Mouse (Mus musculus) forebrain, embryonic 11.5 days (tissue): ENCODE data around the gene Gm21974. TPM values are rescaled to one million over a fixed set of nuclear protein-coding genes. Genes with fewer than 3 reads are reported as not detected.
A peak's percentile ranks its signal among the peaks of the same experiment; 100 is the strongest.

Experiments
- ATAC-seq: fragments of 200-750 bp; cut with Nextera tagmentation; replicated peaks from 2 replicates; pipeline ENCODE4 v1.8.0; 2017; ENCODE audit warnings: moderate TSS enrichment; ENCODE audit not compliant: low FRiP score
- DNase-seq: peaks from one replicate; pipeline ENCODE4 v3.0.0-alpha.2; 2017; ENCODE audit warnings: low spot score
- H3K27ac ChIP-seq: fragments of 300-500 bp; sonication (generic); 2 replicates; pipeline ENCODE4 v1.5.1; 2014; ENCODE audit warnings: low read depth, low read length
- H3K27me3 ChIP-seq: fragments of 300-500 bp; sonication (generic); 2 replicates; pipeline ENCODE4 v1.6.1; 2014; ENCODE audit warnings: mild to moderate bottlenecking, low read length, mixed read lengths; ENCODE audit not compliant: control insufficient read depth, insufficient read depth
- H3K36me3 ChIP-seq: fragments of 300-500 bp; sonication (generic); 2 replicates; pipeline ENCODE4 v1.6.1; 2014; ENCODE audit warnings: mild to moderate bottlenecking, low read length, moderate library complexity, mixed read lengths; ENCODE audit not compliant: control insufficient read depth, insufficient read depth
- H3K4me1 ChIP-seq: fragments of 300-500 bp; sonication (generic); replicated peaks from 2 replicates; pipeline ENCODE4 v1.6.1; 2014; ENCODE audit warnings: low read length, mixed read lengths; ENCODE audit not compliant: control insufficient read depth, insufficient read depth
- H3K4me2 ChIP-seq: fragments of 300-500 bp; sonication (generic); 2 replicates; pipeline ENCODE4 v1.6.1; 2014; ENCODE audit warnings: low read depth, mild to moderate bottlenecking, low read length, moderate library complexity, mixed read lengths; ENCODE audit not compliant: severe bottlenecking
- H3K4me3 ChIP-seq: fragments of 300-500 bp; sonication (generic); 2 replicates; pipeline ENCODE4 v1.5.1; 2014; ENCODE audit warnings: low read depth, low read length
- H3K9ac ChIP-seq: fragments of 300-500 bp; sonication (generic); 2 replicates; pipeline ENCODE4 v1.6.1; 2014; ENCODE audit warnings: low read length
- H3K9me3 ChIP-seq: fragments of 300-500 bp; sonication (generic); 2 replicates; pipeline ENCODE4 v1.6.1; 2016; ENCODE audit warnings: low read length, mixed read lengths; ENCODE audit not compliant: control insufficient read depth
- WGBS: fragments of 180-500 bp; shearing (Covaris S2); extraction: QIAGEN DNeasy Blood & Tissue Kit; methylation state at CpG from one replicate; pipeline ENCODE4 v1.1.7; 2014; 5-methylcytosine and 5-hydroxymethylcytosine counted together
- polyA plus RNA-seq: library from polyadenylated mRNA; unstranded; fragments of >200 nt; fragmentation: Nextera tagmentation; extraction: Ambion mirVana; gene quantifications from 2 replicates; pipeline ENCODE4 v1.2.1, GENCODE M21; 2014

The Gm21974 gene
- polyA plus RNA-seq, 1 experiment from 2014 or later, result not detected

- Histone ChIP-seq H3K27ac (no peak overlapping the region), H3K27me3 (no peaks in the 10 kb centered on the region), H3K9me3 (no peaks in the 10 kb centered on the region), H3K36me3 (peaks cover 45% of the 10 kb centered on the region), H3K9ac (no peak overlapping the region), H3K4me2 (no peak overlapping the region), H3K4me3 (no peak overlapping the region), H3K4me1 (peaks cover 9% of the 10 kb centered on the region)
- DNase-seq (no peak), ATAC-seq (no peak)
- WGBS, result 93% methylated on average over 9 of the region's 9 CpGs
Measured at GRCm38 (mm10) chr7:127879301-127879700, 16.0 kb downstream of the Gm21974 start.

- ATAC-seq (peak; percentile 64), DNase-seq (peak; percentile 94)
- H3K36me3 ChIP-seq, result peaks cover 25% of the 10 kb centered on the region
- peaks cover 13% of the 10 kb centered on the region; the same call in 1 of the 2 replicates for H3K4me1 ChIP-seq
- H3K9me3 ChIP-seq, result no peaks in the 10 kb centered on the region
- WGBS, result under 1% methylated on average over 60 of the region's 60 CpGs
- H3K4me3 ChIP-seq, result peak within 1 kb of the TSS; percentile 95
- H3K9ac ChIP-seq, result peak within 1 kb of the TSS; percentile 93
- H3K27me3 ChIP-seq, result no peaks in the 10 kb centered on the region
- H3K27ac ChIP-seq, result peak within 1 kb of the TSS; percentile 97
- H3K4me2 ChIP-seq, result peak within 1 kb of the TSS; percentile 87
Measured at GRCm38 (mm10) chr7:127876467-127877348, 18.5 kb downstream of the Gm21974 start, which contains the start of gene Zfp668. Zfp668 (minus strand) TSS chr7:127876828.

GRCm38 (mm10) chr7:127876041-127876466 is 19.2 kb downstream of the Gm21974 start, which contains the start of gene Zfp646:
Zfp646 (plus strand) TSS chr7:127876221.
- Histone ChIP-seq H3K4me3 (peak within 1 kb of the TSS; percentile 95), H3K27ac (peak within 1 kb of the TSS; percentile 97), H3K27me3 (no peaks in the 10 kb centered on the region), H3K9me3 (no peaks in the 10 kb centered on the region), H3K4me2 (peak within 1 kb of the TSS; percentile 87), H3K36me3 (peaks cover 18% of the 10 kb centered on the region), H3K9ac (peak within 1 kb of the TSS; percentile 93), H3K4me1 (peaks cover 13% of the 10 kb centered on the region; the same call in 1 of the 2 replicates)
- DNase-seq (peak; percentile 95), ATAC-seq (peak; percentile 86)
- 0% methylated on average over 41 of the region's 41 CpGs for WGBS

DNA sequence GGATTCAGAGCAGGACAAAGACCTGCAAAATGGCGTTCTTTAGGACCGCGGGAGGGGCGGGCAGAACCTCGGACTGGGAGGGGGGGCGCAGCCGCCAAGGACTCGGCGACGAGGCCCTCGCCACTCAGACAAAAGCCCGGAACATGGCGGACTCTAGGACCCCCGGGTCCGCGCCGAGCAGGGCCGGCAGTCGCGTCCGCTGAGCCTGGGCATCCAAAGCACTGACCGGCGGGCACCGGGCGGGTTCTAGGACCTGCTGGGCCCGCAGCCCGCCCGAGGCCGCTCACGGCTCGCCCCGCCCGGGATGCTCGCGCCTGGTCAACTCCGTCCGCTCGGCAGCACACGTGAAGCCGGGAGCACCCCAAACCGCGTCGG is 19.6 kb downstream of the Gm21974 start:
- peak overlapping the region; percentile 87; the same call in 1 of the 2 replicates for H3K4me2 ChIP-seq
- ATAC-seq, result peak; percentile 95
- DNase-seq, result peak; percentile 99
- H3K27ac ChIP-seq, result peak overlapping the region; percentile 97
- H3K4me3 ChIP-seq, result peak overlapping the region; percentile 95
- peak overlapping the region; percentile 93 for H3K9ac ChIP-seq
- H3K4me1 ChIP-seq, result peaks cover 13% of the 10 kb centered on the region; the same call in 1 of the 2 replicates
- H3K27me3 ChIP-seq, result no peaks in the 10 kb centered on the region
- peaks cover 16% of the 10 kb centered on the region for H3K36me3 ChIP-seq
- under 1% methylated on average over 43 of the region's 43 CpGs for WGBS
- H3K9me3 ChIP-seq, result no peaks in the 10 kb centered on the region

- Histone ChIP-seq H3K27me3 (no peaks in the 10 kb centered on the region), H3K9me3 (no peaks in the 10 kb centered on the region), H3K9ac (peak overlapping the region; percentile 93), H3K4me1 (peaks cover 13% of the 10 kb centered on the region; the same call in 1 of the 2 replicates), H3K4me2 (peak overlapping the region; percentile 70), H3K4me3 (peak overlapping the region; percentile 95), H3K36me3 (peaks cover 16% of the 10 kb centered on the region), H3K27ac (peak overlapping the region; percentile 97)
- DNase-seq, result no peak
- ATAC-seq, result peak; percentile 9; the same call in 1 of the 2 replicates
- WGBS, result 4% methylated on average over 20 of the region's 20 CpGs
Measured at GRCm38 (mm10) chr7:127874812-127875626, 20.2 kb downstream of the Gm21974 start.

- H3K9me3 ChIP-seq, result no peaks in the 10 kb centered on the region
- no peak overlapping the region for H3K4me2 ChIP-seq
- no peak overlapping the region for H3K9ac ChIP-seq
- 87% methylated on average over 5 of the region's 5 CpGs for WGBS
- H3K36me3 ChIP-seq, result peaks cover 11% of the 10 kb centered on the region; the same call in 1 of the 2 replicates
- no peak overlapping the region for H3K4me3 ChIP-seq
- DNase-seq (no peak), ATAC-seq (no peak)
- peaks cover 7% of the 10 kb centered on the region; the same call in 1 of the 2 replicates for H3K4me1 ChIP-seq
- H3K27ac ChIP-seq, result no peak overlapping the region
- no peaks in the 10 kb centered on the region for H3K27me3 ChIP-seq
Measured at GRCm38 (mm10) chr7:127870136-127870821, 25.0 kb downstream of the Gm21974 start.

- no peak overlapping the region for H3K27ac ChIP-seq
Measured at GRCm38 (mm10) chr7:127869149-127869810, 26.0 kb downstream of the Gm21974 start.

More at GRCm38 (mm10) chr7:127869149-127869810, 26.0 kb downstream of the Gm21974 start:
- 78% methylated on average over 3 of the region's 3 CpGs for WGBS
- ATAC-seq (no peak), DNase-seq (no peak)
- H3K9me3 ChIP-seq, result no peaks in the 10 kb centered on the region
- peaks cover 4% of the 10 kb centered on the region; the same call in 1 of the 2 replicates for H3K4me1 ChIP-seq
- no peak overlapping the region for H3K4me3 ChIP-seq
- peaks cover 11% of the 10 kb centered on the region; the same call in 1 of the 2 replicates for H3K36me3 ChIP-seq
- H3K9ac ChIP-seq, result no peak overlapping the region
- H3K4me2 ChIP-seq, result no peak overlapping the region
- H3K27me3 ChIP-seq, result no peaks in the 10 kb centered on the region
